Mouse (Mus musculus) forebrain, embryonic 12.5 days (tissue): ENCODE measurements at regions not wholly inside any gene's neighbourhood (a gene's known extent, or its start where the extent isn't known, plus 50 kb on each side); places are given as distances from the start of the nearest gene placed in this dataset.

Experiments
- ATAC-seq: fragments of 200-750 bp; cut with Nextera tagmentation; 2 replicates; pipeline ENCODE4 v1.8.0; 2017; ENCODE audit warnings: moderate TSS enrichment; ENCODE audit not compliant: low FRiP score
- H3K27ac ChIP-seq: fragments of 300-500 bp; sonication (generic); 2 replicates; pipeline ENCODE4 v1.5.1; 2016; ENCODE audit warnings: mild to moderate bottlenecking
- H3K27me3 ChIP-seq: fragments of 300-500 bp; sonication (generic); 2 replicates; pipeline ENCODE4 v1.6.1; 2016; ENCODE audit warnings: mild to moderate bottlenecking
- H3K36me3 ChIP-seq: fragments of 300-500 bp; sonication (generic); replicated peaks from 2 replicates; pipeline ENCODE4 v1.6.1; 2016; ENCODE audit warnings: mild to moderate bottlenecking
- H3K4me1 ChIP-seq: fragments of 300-500 bp; sonication (generic); 2 replicates; pipeline ENCODE4 v1.6.1; 2016
- H3K4me2 ChIP-seq: fragments of 300-500 bp; sonication (generic); 2 replicates; pipeline ENCODE4 v1.6.1; 2016; ENCODE audit warnings: mild to moderate bottlenecking, moderate library complexity
- H3K4me3 ChIP-seq: fragments of 300-500 bp; sonication (generic); replicated peaks from 2 replicates; pipeline ENCODE4 v1.5.1; 2016; ENCODE audit warnings: mild to moderate bottlenecking
- H3K9ac ChIP-seq: fragments of 300-500 bp; sonication (generic); 2 replicates; pipeline ENCODE4 v1.6.1; 2016; ENCODE audit warnings: mild to moderate bottlenecking
- H3K9me3 ChIP-seq: fragments of 300-500 bp; sonication (generic); 2 replicates; pipeline ENCODE4 v1.6.1; 2016
- WGBS: fragments of 180-500 bp; shearing (Covaris S2); methylation state at CpG from one replicate; pipeline ENCODE4 v1.1.7; 2016; 5-methylcytosine and 5-hydroxymethylcytosine counted together

DNA sequence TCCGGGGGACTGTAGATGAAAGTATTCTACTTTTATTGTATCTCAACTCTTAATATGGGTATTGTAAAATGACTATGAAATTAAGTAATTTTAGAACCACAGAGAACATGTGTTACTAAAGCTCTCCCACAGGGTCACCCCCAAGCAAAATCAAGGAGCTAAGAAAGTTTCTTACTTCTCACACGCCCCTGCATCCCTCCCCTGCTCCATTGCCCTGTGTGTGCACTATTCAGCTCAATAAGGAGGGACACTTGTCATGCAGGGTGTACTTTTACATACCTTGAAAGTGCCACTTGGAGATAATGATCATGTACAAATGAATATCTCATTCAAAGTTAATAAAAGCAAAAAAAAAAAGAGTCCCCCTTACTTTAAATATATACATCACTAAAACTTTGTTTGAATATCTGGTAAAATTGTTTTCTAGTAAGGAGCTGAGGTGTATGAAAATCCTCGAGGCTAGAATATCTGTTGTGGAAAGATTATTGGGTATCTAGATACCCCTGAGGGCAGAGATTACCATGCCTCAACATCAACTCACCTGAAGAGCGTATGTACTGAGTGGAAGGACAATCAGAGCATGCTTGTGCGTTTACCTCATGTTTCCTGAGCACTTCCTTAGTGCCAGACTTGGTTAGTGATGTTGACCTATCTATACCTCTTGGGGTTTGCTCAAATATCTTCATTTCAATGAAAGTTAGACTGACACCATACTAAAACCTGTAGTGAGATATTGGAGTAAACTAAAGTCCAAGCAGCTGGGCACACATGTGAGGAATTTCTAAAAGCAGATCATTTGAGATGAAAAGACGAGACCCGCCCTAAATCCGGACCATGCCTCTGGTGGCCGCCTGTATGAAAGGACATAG is 120.0 kb downstream of the Usp46 start:
- 87% methylated on average over 9 of the region's 9 CpGs for WGBS
- no peaks in the 10 kb centered on the region; the same call in 1 of the 2 replicates for H3K27me3 ChIP-seq

More for the DNA sequence above, 120.0 kb downstream of the Usp46 start:
- Histone ChIP-seq H3K9me3 (no peaks in the 10 kb centered on the region), H3K27ac (no peak overlapping the region), H3K9ac (no peak overlapping the region), H3K36me3 (no peaks in the 10 kb centered on the region), H3K4me1 (peaks cover 11% of the 10 kb centered on the region), H3K4me3 (no peak overlapping the region), H3K4me2 (no peak overlapping the region)
- ATAC-seq, result no peak
